Mouse (Mus musculus): ENCODE data around the gene Rusc1. TPM values are rescaled to one million over a fixed set of nuclear protein-coding genes. Genes with fewer than 3 reads are reported as not detected.
"Not testable (repeated sequence)": the region's sequence is repeated elsewhere in the genome, so short reads cannot be mapped to it uniquely, and the experiment has no call there.

Rusc1 gene
- polyA plus RNA-seq, 2 experiments from 2014 or later: 62.1 to 106 TPM

DNA sequence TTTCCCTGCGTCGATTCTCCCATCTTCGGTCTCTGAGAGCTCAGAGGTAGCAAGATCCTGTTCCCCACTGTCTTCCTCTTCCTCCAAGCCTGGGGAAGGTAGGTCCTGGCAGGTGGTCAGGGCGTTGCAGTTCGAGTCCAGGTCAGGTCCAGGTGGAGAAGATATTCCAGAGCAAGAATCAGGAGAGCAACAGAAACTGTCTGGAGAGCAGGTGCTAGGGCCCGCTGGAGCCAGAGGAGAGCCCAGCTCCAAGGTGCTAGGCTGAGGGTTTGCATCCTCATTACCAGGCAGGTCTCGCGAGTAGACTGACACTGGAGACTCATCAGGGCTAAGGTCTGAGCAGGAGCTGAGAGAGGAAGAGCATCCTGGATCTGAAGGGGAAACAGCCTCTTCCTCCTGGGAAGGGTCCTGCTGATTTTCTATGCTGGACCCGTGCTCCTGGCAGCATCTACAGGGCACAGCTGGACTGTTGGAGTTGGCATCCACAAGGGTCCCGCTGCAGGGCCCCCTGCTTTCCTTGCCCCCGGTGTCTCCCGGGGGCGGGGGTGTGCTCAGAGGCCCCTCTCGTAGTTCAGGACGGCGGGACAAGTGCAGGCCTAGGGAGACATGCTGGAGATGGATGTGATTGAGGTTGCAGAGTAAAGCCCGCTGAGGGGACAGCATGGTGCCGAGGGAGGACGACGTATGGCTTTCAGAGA, 1.2 kb downstream of the Rusc1 start:
- no peak for ATAC-seq

DNA sequence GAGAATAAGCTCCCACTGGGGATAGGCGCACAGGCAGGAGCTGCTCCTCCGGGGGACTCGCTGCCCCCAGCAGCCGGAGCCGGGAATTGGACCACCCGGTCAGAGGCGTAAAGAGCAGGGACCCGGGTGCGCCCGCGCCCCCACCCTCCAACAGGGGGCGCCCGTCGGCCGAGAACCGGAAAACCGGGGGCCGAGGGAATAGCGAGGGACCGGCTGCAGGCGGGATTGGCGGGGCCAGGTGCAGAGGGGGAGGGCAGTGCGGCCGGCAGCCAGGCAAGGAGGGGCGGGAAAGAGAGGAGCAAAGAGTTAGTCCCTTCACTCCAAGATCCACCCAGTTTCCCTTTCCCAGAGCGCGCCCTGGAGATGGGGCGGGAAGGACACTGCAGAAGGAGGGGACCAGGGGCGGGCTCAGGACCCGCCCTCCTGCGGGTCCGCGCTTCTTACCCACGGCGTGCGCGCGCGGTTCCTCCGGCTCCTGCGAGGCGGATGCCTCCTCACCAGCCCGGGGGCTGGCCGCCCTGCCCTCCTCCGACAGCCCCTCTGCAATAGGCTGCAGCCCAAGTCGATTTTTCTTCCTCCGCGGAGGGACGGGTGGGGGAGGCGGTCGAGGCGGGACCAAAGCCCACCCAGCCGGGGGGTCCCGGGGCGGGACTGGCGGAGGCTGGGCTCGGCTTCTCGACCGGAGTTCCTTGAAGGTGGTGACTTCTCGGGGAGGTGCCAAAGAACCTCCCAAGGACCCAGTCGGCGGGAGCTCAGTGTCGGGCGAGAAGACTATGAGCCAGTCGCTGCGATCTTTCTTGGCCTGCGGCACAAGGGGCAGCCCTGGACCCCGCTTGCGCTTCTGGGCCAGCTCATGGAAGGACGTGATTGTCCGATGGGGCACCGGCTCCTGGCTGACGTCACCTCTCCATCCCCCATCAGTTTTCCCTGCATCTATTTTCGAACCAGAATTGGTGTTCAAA, 2.1 kb downstream of the Rusc1 start:
- peak; percentile 33 for ATAC-seq

DNA sequence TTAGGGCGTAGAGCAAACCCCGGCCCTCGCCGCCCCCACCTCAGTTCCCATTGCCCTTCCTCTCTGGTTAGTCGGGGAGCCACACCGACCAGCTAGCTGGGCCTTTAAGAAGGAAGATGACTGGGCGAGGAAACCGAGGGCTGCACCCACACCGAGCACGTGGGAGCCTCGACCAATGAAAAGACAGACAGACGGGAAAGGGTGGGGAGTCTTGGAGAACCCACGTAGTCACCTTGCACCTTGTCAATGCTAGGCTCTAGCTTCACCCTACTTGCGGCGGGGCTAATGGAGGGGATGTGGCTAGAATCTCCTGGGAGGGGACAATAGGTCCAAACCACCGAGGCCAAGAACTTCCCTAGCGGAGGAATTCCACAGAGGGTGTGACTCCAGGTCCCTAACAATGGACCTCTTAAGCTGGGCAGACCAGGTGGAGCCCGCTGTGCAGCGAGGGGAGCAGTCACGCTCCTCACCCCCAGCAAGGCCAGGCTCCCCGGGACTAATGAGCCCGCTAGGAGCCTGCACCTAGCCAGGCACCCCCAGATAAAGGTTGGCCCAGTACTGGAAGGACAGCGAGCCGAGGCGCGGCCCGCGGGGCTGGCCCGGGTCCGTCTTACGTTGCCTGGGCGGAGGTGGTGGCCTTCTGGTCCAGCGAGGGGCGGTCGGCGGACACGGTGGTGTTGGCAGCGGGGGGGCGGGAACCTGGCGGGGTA, 3.1 kb downstream of the Rusc1 start:
- ATAC-seq: peak; percentile 93

DNA sequence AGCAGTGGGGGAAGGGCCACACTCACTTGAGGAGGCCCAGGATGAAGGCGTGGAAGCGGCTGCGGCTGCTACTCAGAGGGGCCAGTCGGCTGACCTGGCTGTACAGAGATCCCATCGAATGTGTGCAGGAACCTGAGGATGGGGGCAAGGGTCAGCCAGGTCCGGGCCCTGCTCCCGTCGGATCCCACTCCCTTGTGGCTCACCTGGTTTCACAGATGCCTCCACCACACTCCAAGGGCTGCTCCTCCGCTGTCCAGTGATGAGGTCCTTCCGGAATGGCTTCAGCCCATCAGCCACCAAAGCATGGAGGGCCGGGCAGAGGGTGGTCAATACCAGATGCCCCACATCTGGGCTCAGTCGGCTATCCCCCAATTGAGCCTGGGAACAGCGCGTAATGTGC, 4.1 kb downstream of the Rusc1 start:
- ATAC-seq: no peak

DNA sequence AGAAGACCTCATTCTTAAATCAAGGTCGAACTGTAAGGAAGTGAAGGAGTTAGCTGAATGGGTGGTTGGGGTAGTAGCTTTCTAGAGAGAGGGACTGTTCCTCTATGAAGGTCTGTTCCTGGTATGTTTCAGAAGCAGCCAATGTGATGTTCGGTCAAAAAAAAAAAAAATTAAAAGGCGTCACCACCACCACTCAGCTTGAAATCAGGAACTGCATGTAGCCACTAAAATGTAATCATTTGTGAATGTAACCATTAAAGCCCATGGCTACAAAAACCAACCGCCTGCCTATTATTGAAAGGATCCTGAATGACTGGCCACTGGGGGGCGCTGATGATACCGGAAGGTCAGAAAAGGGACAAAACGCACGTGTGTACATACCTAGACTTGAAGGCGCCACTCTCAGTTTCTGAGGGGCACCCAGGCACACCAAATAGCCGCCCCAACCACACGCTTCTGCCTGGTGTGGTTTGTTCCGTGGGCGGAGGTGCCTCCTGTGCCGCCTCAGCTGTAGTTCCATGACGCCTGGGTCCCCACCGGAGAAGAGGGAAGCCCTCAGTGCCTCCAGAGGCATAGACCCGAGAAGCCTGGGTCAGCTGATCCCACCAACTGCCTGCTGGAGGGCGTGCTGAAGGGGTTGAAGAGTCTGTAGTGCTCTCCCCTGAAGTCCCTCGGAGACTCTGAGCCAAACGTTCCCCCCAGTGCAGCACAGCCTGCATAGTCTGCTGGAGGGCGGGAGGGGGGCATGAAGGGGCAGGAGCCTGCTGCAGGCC, 5.6 kb downstream of the Rusc1 start:
- no peak for ATAC-seq

DNA sequence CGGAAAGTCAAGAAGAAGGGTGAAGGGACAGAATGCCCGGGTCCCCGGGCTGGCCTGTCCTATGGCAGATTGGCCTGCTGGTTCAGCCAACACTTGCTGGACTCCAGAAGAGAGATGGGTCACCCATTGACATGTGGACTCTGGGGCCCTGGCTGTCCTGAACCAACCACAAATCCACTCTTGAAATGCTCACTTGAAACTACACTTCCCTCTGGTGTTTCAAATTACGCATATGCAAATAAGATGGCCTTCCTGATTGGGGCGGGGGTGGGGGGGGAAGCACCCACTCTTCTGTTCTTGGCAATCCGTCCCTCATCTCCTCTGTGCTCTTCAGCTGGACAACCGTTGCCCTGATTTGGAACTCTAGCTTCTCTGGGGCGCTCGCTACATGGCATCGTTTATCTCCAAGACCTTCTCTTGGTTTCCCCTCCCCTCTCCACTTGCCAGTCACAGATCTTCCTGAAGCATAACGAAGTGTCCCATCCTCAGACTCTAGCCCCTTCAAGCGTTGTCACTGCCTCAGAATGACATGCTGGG, 8.4 kb downstream of the Rusc1 start:
- no peak for ATAC-seq

DNA sequence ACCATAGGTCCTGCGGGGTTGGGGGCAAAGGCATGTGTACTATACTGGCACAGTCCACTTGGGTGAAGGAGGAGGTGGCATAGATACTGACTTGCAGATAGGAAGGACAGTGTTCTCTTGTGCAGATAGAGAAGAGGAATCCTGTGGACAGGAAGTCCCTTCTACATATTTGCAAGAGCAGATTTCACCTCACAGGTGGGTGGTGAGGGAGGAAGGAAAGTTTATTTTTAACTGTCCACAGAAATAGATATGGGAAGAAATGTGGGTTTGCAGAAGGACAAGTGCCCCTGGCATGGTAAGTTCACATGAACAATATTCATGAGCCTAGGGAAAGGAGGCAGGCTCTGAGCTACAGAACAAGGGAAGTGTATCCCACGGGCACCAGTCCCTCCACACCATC, 9.0 kb downstream of the Rusc1 start:
- ATAC-seq: no peak

DNA sequence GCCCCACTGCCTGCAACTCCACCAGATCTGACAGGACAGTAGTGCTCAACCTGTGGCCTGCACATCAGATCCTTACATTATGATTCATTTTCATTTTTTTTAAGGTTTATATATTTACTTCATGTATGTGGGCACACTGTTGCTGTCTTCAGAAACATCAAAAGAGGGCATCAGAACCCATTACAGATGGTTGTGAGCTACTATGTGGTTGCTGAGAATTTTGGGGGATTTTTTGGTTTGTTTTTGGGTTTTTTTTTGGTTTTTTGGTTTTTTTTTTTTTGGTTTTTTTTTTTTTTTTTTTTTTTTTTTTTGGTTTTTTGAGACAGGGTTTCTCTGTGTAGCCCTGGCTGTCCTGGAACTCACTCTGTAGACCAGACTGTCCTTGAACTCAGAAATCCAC, 10.8 kb downstream of the Rusc1 start:
- not testable (repeated sequence) for ATAC-seq

DNA sequence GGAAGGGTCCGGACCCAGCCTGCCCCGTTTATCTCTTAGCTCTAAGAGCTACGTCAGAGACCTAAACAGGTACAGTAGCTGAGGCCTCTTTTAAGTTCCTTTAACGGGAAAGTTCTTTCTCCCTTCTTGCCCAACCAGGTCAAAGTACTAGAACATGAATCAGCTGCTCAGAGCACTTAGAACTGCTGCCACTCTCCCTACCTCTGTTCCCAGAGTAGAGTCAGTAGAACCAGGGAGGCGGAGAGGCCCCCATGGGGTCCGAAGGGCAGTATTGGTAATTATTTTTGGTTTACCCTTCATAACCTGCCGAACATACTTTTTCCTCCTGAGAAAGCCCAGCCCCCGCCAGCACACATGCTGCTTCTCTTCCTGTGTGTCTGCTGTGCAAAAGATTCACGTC, 15.7 kb downstream of the Rusc1 start:
- ATAC-seq: no peak

DNA sequence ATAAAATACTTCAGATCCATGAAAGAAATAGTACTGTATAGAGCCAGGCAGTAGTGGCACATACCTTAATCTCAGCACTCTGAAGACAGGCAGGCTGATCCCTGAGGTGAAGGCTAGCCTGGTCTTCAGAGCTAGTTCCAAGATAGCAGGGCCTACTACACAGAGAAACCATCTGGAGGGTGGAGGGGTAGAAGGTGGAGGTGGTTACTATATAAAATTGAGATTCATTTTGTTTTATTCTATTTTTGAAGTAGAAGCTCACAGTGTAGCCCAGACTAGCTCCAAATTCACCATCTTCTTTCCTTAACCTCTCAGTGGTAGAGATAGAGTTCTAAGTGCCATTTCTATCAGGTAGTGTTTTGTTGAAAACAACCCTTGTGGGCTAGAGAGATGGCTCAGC, 25.8 kb downstream of the Rusc1 start:
- ATAC-seq: no peak

DNA sequence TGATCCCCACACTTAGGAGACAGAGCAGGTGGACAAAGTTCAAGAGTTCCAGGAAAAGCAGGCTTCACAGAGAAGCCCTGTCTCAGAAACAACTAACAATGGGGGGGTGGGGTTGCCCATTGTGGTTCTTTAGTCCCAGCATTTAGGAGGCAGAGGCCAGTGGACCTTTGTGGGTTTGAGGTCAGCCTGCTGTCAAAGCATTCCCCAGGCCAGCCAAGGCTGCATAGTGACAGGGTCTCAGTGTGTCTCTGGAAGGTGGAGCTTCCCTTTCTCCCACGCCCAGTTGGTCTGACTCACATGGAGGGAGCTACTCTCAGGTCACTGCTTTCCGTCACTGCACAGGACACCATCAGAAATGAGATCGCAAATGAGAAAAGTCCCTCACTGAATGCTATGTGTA, 31.4 kb downstream of the Rusc1 start:
- no peak for ATAC-seq

DNA sequence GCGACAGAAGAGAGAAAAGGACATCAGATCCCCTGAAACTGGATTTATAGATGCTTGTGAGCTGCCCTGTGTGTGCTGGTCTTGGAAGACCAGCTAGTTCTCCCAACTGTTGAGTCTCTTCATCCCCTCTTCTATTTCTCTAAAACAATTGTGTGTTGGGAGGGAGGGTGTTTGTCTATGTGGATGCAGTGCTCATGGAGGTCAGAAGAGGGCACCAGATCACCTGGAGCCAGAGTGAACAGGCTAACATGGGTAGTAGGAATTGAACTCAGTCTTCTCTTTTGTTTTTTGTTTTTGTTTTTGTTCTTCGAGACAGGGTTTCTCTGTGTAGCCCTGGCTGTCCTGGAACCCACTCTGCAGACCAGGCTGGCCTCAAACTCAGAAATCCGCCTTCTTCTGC, 34.3 kb downstream of the Rusc1 start:
- no peak for ATAC-seq

DNA sequence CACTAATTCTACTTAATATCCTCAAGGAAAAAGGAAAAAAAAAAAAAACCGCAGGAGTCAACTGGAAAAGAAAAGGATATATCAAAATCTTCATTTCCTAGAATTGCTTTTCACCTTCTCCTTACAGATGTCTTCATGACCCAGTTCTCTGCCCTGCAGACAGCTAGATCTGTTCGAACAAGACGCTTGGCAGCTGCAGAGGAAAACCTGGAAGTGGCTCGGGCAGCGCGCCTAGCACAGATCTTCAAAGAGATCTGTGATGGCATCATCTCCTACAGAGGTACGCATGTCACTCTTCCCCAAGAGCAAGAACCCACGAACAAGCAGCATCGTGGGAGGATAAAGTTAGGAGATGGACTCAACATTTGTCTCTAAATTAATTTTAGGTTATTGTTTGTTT, 34.8 kb downstream of the Rusc1 start:
- no peak for ATAC-seq

DNA sequence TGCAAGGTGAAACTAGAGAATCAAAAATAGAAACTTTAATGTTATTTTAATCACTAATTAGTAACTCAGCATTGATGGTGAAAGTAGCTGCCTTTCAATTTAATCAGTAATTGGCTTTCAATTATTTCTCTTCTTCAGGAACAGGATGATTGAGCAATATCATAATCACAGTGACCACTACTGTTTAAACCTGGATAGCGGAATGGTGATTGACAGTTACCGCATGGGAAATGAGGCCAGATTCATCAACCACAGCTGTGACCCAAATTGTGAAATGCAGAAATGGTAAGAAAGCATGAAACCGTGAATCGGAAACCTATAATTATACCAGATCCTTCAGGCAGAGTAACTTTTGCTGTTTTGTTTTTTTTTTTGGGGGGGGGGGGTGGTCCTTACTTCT, 49.8 kb downstream of the Rusc1 start:
- ATAC-seq: no peak

Other genes starting within 250 kb of the Rusc1 start
- 10 to 100 TPM; 21.0 to 36.5 TPM for gene Msto1, start 179.3 kb downstream of the Rusc1 start, polyA plus RNA-seq (2017; shearing (Covaris generic))
- 10 to 100 TPM; 43.9 to 46.1 TPM for gene Ash1l, start 142.7 kb downstream of the Rusc1 start, polyA plus RNA-seq (2017; shearing (Covaris generic))
- gene Dap3, start 142.1 kb downstream of the Rusc1 start, polyA plus RNA-seq (2017; shearing (Covaris generic)): 100 to 1,000 TPM; 152 to 189 TPM
- not detected for gene Gm43738, start 7.8 kb upstream of the Rusc1 start, polyA plus RNA-seq (2017; shearing (Covaris generic))
- 10 to 100 TPM; 63.1 to 97.7 TPM for gene Fdps, start 8.6 kb upstream of the Rusc1 start, polyA plus RNA-seq (2017; shearing (Covaris generic))
- not detected for gene Pklr, start 42.8 kb upstream of the Rusc1 start, polyA plus RNA-seq (2017; shearing (Covaris generic))
- gene Hcn3, start 66.9 kb upstream of the Rusc1 start, polyA plus RNA-seq (2017; shearing (Covaris generic)): 1 to 10 TPM; 1.3 to 2.4 TPM
- gene Clk2, start 71.5 kb upstream of the Rusc1 start, polyA plus RNA-seq (2017; shearing (Covaris generic)): 10 to 100 TPM; 15.7 to 23.0 TPM
- gene Scamp3, start 84.2 kb upstream of the Rusc1 start, polyA plus RNA-seq (2017; shearing (Covaris generic)): 100 to 1,000 TPM; 177 to 239 TPM
- gene Fam189b, start 89.8 kb upstream of the Rusc1 start, polyA plus RNA-seq (2017; shearing (Covaris generic)): 100 to 1,000 TPM; 209 to 296 TPM
- gene Gba, start 109.6 kb upstream of the Rusc1 start, polyA plus RNA-seq (2017; shearing (Covaris generic)): 100 to 1,000 TPM in 1 of 2 experiments, 10 to 100 TPM in 1; 81.2 to 128 TPM
- 1 to 10 TPM; 3.4 to 3.6 TPM for gene Thbs3, start 121.9 kb upstream of the Rusc1 start, polyA plus RNA-seq (2017; shearing (Covaris generic))
- gene Mtx1, start 133.8 kb upstream of the Rusc1 start, polyA plus RNA-seq (2017; shearing (Covaris generic)): 100 to 1,000 TPM in 1 of 2 experiments, 10 to 100 TPM in 1; 78.8 to 144 TPM
- gene Muc1, start 135.7 kb upstream of the Rusc1 start, polyA plus RNA-seq (2017; shearing (Covaris generic)): 1 to 10 TPM; 1.1 to 2.0 TPM
- 100 to 1,000 TPM; 258 to 319 TPM for gene Krtcap2, start 152.7 kb upstream of the Rusc1 start, polyA plus RNA-seq (2017; shearing (Covaris generic))
- gene Trim46, start 153.0 kb upstream of the Rusc1 start, polyA plus RNA-seq (2017; shearing (Covaris generic)): 1 to 10 TPM; 4.0 to 7.0 TPM
- gene Dpm3, start 166.0 kb upstream of the Rusc1 start, polyA plus RNA-seq (2017; shearing (Covaris generic)): 100 to 1,000 TPM; 116 to 155 TPM
- gene Slc50a1, start 177.3 kb upstream of the Rusc1 start, polyA plus RNA-seq (2017; shearing (Covaris generic)): 100 to 1,000 TPM; 248 to 324 TPM
- not detected for gene Efna1, start 187.8 kb upstream of the Rusc1 start, polyA plus RNA-seq (2017; shearing (Covaris generic))
- not detected for gene Efna3, start 229.7 kb upstream of the Rusc1 start, polyA plus RNA-seq (2017; shearing (Covaris generic))
- not detected for gene Efna4, start 244.7 kb upstream of the Rusc1 start, polyA plus RNA-seq (2017; shearing (Covaris generic))